Mouse (Mus musculus): ENCODE data around the gene Gpatch8.

- TF ChIP-seq POLR2A (IDR thresholded peaks at IDR 0.05; ENCODE audit: control insufficient read depth, extremely low read depth, insufficient read depth, low read length, poor library complexity) (no peak), CTCF (IDR thresholded peaks at IDR 0.05; ENCODE audit: borderline replicate concordance, control insufficient read depth, extremely low read depth, insufficient read depth, low read length, poor library complexity) (no peak)
These were observed 124.5 kb downstream of the Gpatch8 start for GRCm38 (mm10) chr11:102431728-102432114.
